Mouse (Mus musculus) CH12.LX (cell line): ENCODE results near the gene S1pr4. TPM values are rescaled to one million over a fixed set of nuclear protein-coding genes. Genes with fewer than 3 reads are reported as not detected.

Experiments used
- DNase-seq: peaks from one replicate; pipeline ENCODE4 v3.0.0-alpha.2; 2013; ENCODE audit errors: extremely low read depth
- H3K27ac ChIP-seq: 2 replicates; pipeline ENCODE4 v1.5.1; 2012; ENCODE audit warnings: low read depth, mild to moderate bottlenecking, control low read depth, moderate library complexity; ENCODE audit not compliant: insufficient read depth
- H3K27me3 ChIP-seq: replicated peaks from 2 replicates; pipeline ENCODE3; 2012; ENCODE audit warnings: inconsistent platforms
- H3K36me3 ChIP-seq, 2 experiments: replicated peaks in 1 of 2; 2 replicates each; pipeline versions ENCODE3 to v1.6.1; 2012; ENCODE audit warnings: inconsistent platforms in 1 of 2, low read length in 1 of 2, mild to moderate bottlenecking in 1 of 2, mixed read lengths in 1 of 2, moderate library complexity in 1 of 2; ENCODE audit not compliant: control insufficient read depth in 1 of 2, insufficient read depth in 1 of 2
- H3K4me1 ChIP-seq, 2 experiments: 2 replicates each; pipeline ENCODE4 v1.6.1; 2012; ENCODE audit warnings: inconsistent platforms in 1 of 2, moderate library complexity in 1 of 2; ENCODE audit not compliant: insufficient read depth in 2 of 2, control insufficient read depth in 1 of 2
- H3K4me2 ChIP-seq: 2 replicates; pipeline ENCODE4 v1.6.1; 2012; ENCODE audit warnings: low read depth, mild to moderate bottlenecking, control low read depth; ENCODE audit not compliant: poor library complexity, insufficient read depth, severe bottlenecking
- H3K4me3 ChIP-seq, 3 experiments: fragments of 150-350 bp in 1 of 3; sonication (generic) in 1 of 3; replicated peaks in 1 of 3; 2 replicates each; pipeline versions ENCODE3 to v1.5.1; 2011 to 2012; ENCODE audit warnings: low read depth in 2 of 3, low read length in 2 of 3, mild to moderate bottlenecking in 2 of 3, moderate library complexity in 2 of 3, control low read depth in 1 of 3, improper control_type of control experiment in 1 of 3, inconsistent platforms in 1 of 3, mixed read lengths in 1 of 3; ENCODE audit not compliant: poor library complexity in 1 of 3
- H3K79me2 ChIP-seq: replicated peaks from 2 replicates; pipeline ENCODE4 v1.6.1; 2012; ENCODE audit warnings: mild to moderate bottlenecking, moderate library complexity; ENCODE audit not compliant: control insufficient read depth, poor library complexity, insufficient read depth, severe bottlenecking; ENCODE audit errors: extremely low read depth
- H3K9ac ChIP-seq: 2 replicates; pipeline ENCODE4 v1.6.1; 2012; ENCODE audit warnings: low read depth, mild to moderate bottlenecking, control low read depth, moderate library complexity; ENCODE audit not compliant: insufficient read depth
- H3K9me3 ChIP-seq: replicated peaks from 2 replicates; pipeline ENCODE3; 2012; ENCODE audit warnings: low read length, inconsistent platforms, mixed read lengths
- BHLHE40 ChIP-seq: IDR thresholded peaks from 2 replicates; pipeline ENCODE4 v1.6.1; 2011; ENCODE audit warnings: mild to moderate bottlenecking, low read depth, low read length, improper control_type of control experiment
- EP300 ChIP-seq: IDR thresholded peaks from 2 replicates; pipeline ENCODE4 v1.6.1; 2011; ENCODE audit warnings: low read length, improper control_type of control experiment
- GABPA ChIP-seq: IDR thresholded peaks from 2 replicates; pipeline ENCODE4 v1.6.1; 2012; ENCODE audit warnings: low read depth, low read length, improper control_type of control experiment, inconsistent platforms; ENCODE audit not compliant: insufficient replicate concordance
- HCFC1 ChIP-seq: IDR thresholded peaks from 2 replicates; pipeline ENCODE4 v1.6.1; 2012; ENCODE audit warnings: low read depth, mild to moderate bottlenecking, inconsistent platforms, low read length, improper control_type of control experiment
- IRF4 ChIP-seq: IDR thresholded peaks from 2 replicates; pipeline ENCODE4 v1.6.1; 2014; ENCODE audit warnings: low read depth, mild to moderate bottlenecking, inconsistent platforms, low read length, improper control_type of control experiment
- JUN ChIP-seq: IDR thresholded peaks from 2 replicates; pipeline ENCODE4 v1.6.1; 2011; ENCODE audit warnings: low read depth, mild to moderate bottlenecking, low read length, improper control_type of control experiment, moderate library complexity; ENCODE audit not compliant: insufficient read depth
- MAFK ChIP-seq: IDR thresholded peaks from 2 replicates; pipeline ENCODE4 v1.6.1; 2011; ENCODE audit warnings: low read length, improper control_type of control experiment; ENCODE audit not compliant: insufficient replicate concordance
- MAX ChIP-seq: IDR thresholded peaks from 2 replicates; pipeline ENCODE4 v1.6.1; 2011; ENCODE audit warnings: low read length, improper control_type of control experiment
- MYC ChIP-seq: IDR thresholded peaks from 2 replicates; pipeline ENCODE4 v1.6.1; 2011; ENCODE audit warnings: low read depth, mild to moderate bottlenecking, improper control_type of control experiment, low read length
- PAX5 ChIP-seq: IDR thresholded peaks from 2 replicates; pipeline ENCODE4 v1.6.1; 2012; ENCODE audit warnings: low read length, inconsistent platforms, mixed read lengths
- POLR2A ChIP-seq: IDR thresholded peaks from 2 replicates; pipeline ENCODE4 v1.6.1; 2011; ENCODE audit warnings: low read depth, mild to moderate bottlenecking, improper control_type of control experiment, low read length
- RAD21 ChIP-seq: IDR thresholded peaks from 2 replicates; pipeline ENCODE4 v1.6.1; 2011; ENCODE audit warnings: low read depth, mild to moderate bottlenecking, low read length, improper control_type of control experiment, moderate library complexity
- RCOR1 ChIP-seq: conservative IDR thresholded peaks from 2 replicates; pipeline ENCODE4 v1.6.1; 2012; ENCODE audit warnings: low read depth, mild to moderate bottlenecking, inconsistent platforms, low read length, improper control_type of control experiment
- TCF12 ChIP-seq: IDR thresholded peaks from 2 replicates; pipeline ENCODE4 v1.6.1; 2014; ENCODE audit warnings: low read depth, mild to moderate bottlenecking, inconsistent platforms, low read length, improper control_type of control experiment
- USF1 ChIP-seq: IDR thresholded peaks from 2 replicates; pipeline ENCODE4 v1.6.1; 2014; ENCODE audit warnings: low read depth, mild to moderate bottlenecking, inconsistent platforms, low read length, improper control_type of control experiment
- ZKSCAN1 ChIP-seq: IDR thresholded peaks from 2 replicates; pipeline ENCODE4 v1.6.1; 2012; ENCODE audit warnings: low read depth, inconsistent platforms, low read length, improper control_type of control experiment, borderline replicate concordance
- ZMIZ1 ChIP-seq: IDR thresholded peaks from 2 replicates; pipeline ENCODE4 v1.6.1; 2012; ENCODE audit warnings: low read depth, mild to moderate bottlenecking, inconsistent platforms, low read length, improper control_type of control experiment
- ZNF384 ChIP-seq: IDR thresholded peaks from 2 replicates; pipeline ENCODE4 v1.6.1; 2012; ENCODE audit warnings: low read depth, low read length, improper control_type of control experiment, inconsistent platforms
- dilution Hi-C: fragments of 300-500 bp; cut with MboI; formaldehyde crosslinking; loops from 2 replicates; pipeline ENCODE4 v1.14.3; 2020; ENCODE audit warnings: low sequenced_read_pairs; ENCODE audit not compliant: extremely low pct_unique_long_range_greater_than_20kb, extremely low pct_ligation_motif_present
- in situ Hi-C: fragments of 300-500 bp; cut with MboI; formaldehyde crosslinking; loops from 3 replicates; pipeline ENCODE4 v1.14.3; 2019; ENCODE audit warnings: low sequenced_read_pairs, low pct_ligation_motif_present, low pct_unique_long_range_greater_than_20kb, mixed read lengths
- polyA plus RNA-seq: library from polyadenylated mRNA; unstranded; fragments of >175 nt; gene quantifications from 2 replicates; pipeline ENCODE4 v1.2.1, GENCODE M21; 2012; ENCODE audit warnings: low read depth; ENCODE audit not compliant: insufficient read length
- total RNA-seq, 2 experiments: library from RNA; depleted of rRNA; stranded (reverse); fragments of 300-350 nt in 1 of 2; fragments of >200 nt in 1 of 2; gene quantifications; 2 replicates each; pipeline ENCODE4 v1.2.3; 2012 to 2014

Gene S1pr4
- total and polyA plus RNA-seq, 3 experiments = 0.19 to 0.30 TPM; not detected in 1

- H3K4me1 ChIP-seq = peaks cover 4 to 18% of the 10 kb centered on the region in 2 experiments; a peak in 3 of 4 replicates
Measured at GRCm38 (mm10) chr10:81465265-81465645, 34.7 kb downstream of the S1pr4 start.

GRCm38 (mm10) chr10:81464405-81465264, 35.3 kb downstream of the S1pr4 start:
- dilution Hi-C loops = no loop called here
- no peak for TF ChIP-seq ZNF384
- TF ChIP-seq RAD21 = no peak
- TF ChIP-seq MAFK = no peak
- no peak for TF ChIP-seq TCF12
- no peak for TF ChIP-seq ZKSCAN1
- TF ChIP-seq GABPA = no peak
- TF ChIP-seq JUN = no peak
- TF ChIP-seq IRF4 = no peak
- TF ChIP-seq RCOR1 = no peak
- TF ChIP-seq HCFC1 = no peak
- TF ChIP-seq POLR2A = no peak
- TF ChIP-seq USF1 = no peak
- no peak for DNase-seq
- in situ Hi-C loops = no loop called here
- Histone ChIP-seq H3K27me3 (peaks cover 97% of the 10 kb centered on the region), H3K4me3 (peak overlapping the region in 1 of 3 experiments; percentile 10), H3K9me3 (peaks cover 1% of the 10 kb centered on the region), H3K4me2 (no peak overlapping the region), H3K36me3 (no peaks in the 10 kb centered on the region), H3K27ac (no peak overlapping the region), H3K9ac (no peak overlapping the region), H3K4me1 (peaks cover 4 to 18% of the 10 kb centered on the region in 2 experiments; a peak in 3 of 4 replicates), H3K79me2 (no peaks in the 10 kb centered on the region)

More at GRCm38 (mm10) chr10:81465265-81465645, 34.7 kb downstream of the S1pr4 start:
- Histone ChIP-seq H3K27me3 (peaks cover 97% of the 10 kb centered on the region), H3K4me2 (no peak overlapping the region), H3K4me3 (no peak overlapping the region), H3K9me3 (peaks cover 1% of the 10 kb centered on the region), H3K27ac (no peak overlapping the region), H3K79me2 (no peaks in the 10 kb centered on the region), H3K36me3 (no peaks in the 10 kb centered on the region), H3K9ac (no peak overlapping the region)
- no peak for TF ChIP-seq MYC
- no peak for TF ChIP-seq JUN
- TF ChIP-seq IRF4 = no peak
- TF ChIP-seq EP300 = no peak
- no peak for TF ChIP-seq TCF12
- TF ChIP-seq HCFC1 = no peak
- TF ChIP-seq MAX = no peak
- TF ChIP-seq ZMIZ1 = no peak
- TF ChIP-seq PAX5 = no peak
- no peak for TF ChIP-seq POLR2A
- TF ChIP-seq BHLHE40 = no peak
- TF ChIP-seq MAFK = no peak
- dilution Hi-C loops (no loop called here), in situ Hi-C loops (no loop called here)
- no peak for DNase-seq
